Mouse (Mus musculus) limb, embryonic 10.5 days (tissue): ENCODE results near the gene Kcnmb1. TPM values are rescaled to one million over a fixed set of nuclear protein-coding genes. Genes with fewer than 3 reads are reported as not detected.

Experiments used
- DNase-seq: peaks from one replicate; pipeline ENCODE4 v3.0.0-alpha.2; 2017; ENCODE audit warnings: low spot score
- H3K27ac ChIP-seq: fragments of 300-500 bp; sonication (generic); 2 replicates; pipeline ENCODE4 v1.5.1; 2016; ENCODE audit warnings: mild to moderate bottlenecking
- H3K27me3 ChIP-seq: fragments of 300-500 bp; sonication (generic); 2 replicates; pipeline ENCODE4 v1.6.1; 2016; ENCODE audit warnings: low read depth, mild to moderate bottlenecking; ENCODE audit not compliant: poor library complexity, severe bottlenecking
- H3K36me3 ChIP-seq: fragments of 300-500 bp; sonication (generic); 2 replicates; pipeline ENCODE4 v1.6.1; 2016; ENCODE audit warnings: mild to moderate bottlenecking, moderate library complexity
- H3K4me1 ChIP-seq: fragments of 300-500 bp; sonication (generic); 2 replicates; pipeline ENCODE4 v1.6.1; 2016
- H3K4me3 ChIP-seq: fragments of 300-500 bp; sonication (generic); 2 replicates; pipeline ENCODE4 v1.5.1; 2016; ENCODE audit warnings: mild to moderate bottlenecking, moderate library complexity
- H3K9me3 ChIP-seq: fragments of 300-500 bp; sonication (generic); replicated peaks from 2 replicates; pipeline ENCODE4 v1.6.1; 2016; ENCODE audit warnings: mild to moderate bottlenecking
- WGBS: fragments of 180-500 bp; shearing (Covaris S2); methylation state at CpG from one replicate; pipeline ENCODE4 v1.1.7; 2016; 5-methylcytosine and 5-hydroxymethylcytosine counted together
- polyA plus RNA-seq: library from polyadenylated mRNA; unstranded; fragments of >200 nt; fragmentation: Nextera tagmentation; extraction: Ambion mirVana; gene quantifications from 2 replicates; pipeline ENCODE4 v1.2.1, GENCODE M21; 2016

Kcnmb1 gene
- polyA plus RNA-seq, 1 experiment from 2014 or later: 0.10 TPM

DNA sequence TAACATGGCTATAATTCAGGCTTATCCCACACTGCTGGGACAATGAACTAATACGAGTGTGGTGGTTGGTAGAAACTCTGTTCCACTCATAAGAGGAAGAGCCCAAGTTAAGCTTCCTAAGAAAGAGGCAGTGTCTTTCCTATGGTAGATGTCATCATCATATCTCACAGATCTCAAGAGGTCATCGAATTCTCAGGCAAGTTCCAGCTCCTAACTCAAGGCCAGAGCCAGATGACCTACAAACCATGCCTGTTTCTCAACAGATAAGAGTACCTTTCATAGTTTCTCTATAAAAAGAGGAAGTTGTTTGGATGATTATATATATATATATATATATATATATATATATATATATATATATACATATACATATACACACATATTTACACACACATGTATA lies 23.7 kb downstream of the Kcnmb1 start:
- 85% methylated on average over 2 of the region's 2 CpGs for WGBS
- DNase-seq: no peak
- Histone ChIP-seq H3K9me3 (no peaks in the 10 kb centered on the region), H3K27me3 (no peaks in the 10 kb centered on the region), H3K4me3 (no peak overlapping the region), H3K27ac (no peak overlapping the region), H3K36me3 (no peaks in the 10 kb centered on the region), H3K4me1 (peaks cover 2% of the 10 kb centered on the region)

DNA sequence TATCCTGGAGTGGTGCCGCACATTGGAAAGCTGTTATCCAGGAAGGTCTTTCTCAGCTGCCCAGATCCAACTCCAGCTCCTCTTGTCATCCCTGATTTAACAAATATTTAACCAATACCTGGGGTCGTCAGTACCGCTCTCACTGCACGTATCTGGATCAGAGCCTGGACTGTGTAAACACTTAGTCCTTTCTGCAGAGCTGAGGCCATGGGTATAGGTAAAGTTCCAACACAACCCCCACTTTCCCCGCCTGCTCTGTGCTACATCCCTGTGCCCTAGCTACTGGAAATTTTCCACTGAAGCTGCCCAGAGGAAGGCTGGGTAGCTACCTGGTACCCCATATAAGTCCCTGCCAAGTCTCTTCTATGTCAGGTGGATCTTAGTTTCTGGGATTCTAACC lies 27.2 kb downstream of the Kcnmb1 start:
- H3K27me3 ChIP-seq: peaks cover 25% of the 10 kb centered on the region
- no peaks in the 10 kb centered on the region for H3K36me3 ChIP-seq
- peaks cover 14% of the 10 kb centered on the region for H3K4me1 ChIP-seq
- 84% methylated on average over 5 of the region's 5 CpGs for WGBS
- no peak overlapping the region for H3K4me3 ChIP-seq
- no peak overlapping the region for H3K27ac ChIP-seq
- H3K9me3 ChIP-seq: no peaks in the 10 kb centered on the region
- DNase-seq: no peak

DNA sequence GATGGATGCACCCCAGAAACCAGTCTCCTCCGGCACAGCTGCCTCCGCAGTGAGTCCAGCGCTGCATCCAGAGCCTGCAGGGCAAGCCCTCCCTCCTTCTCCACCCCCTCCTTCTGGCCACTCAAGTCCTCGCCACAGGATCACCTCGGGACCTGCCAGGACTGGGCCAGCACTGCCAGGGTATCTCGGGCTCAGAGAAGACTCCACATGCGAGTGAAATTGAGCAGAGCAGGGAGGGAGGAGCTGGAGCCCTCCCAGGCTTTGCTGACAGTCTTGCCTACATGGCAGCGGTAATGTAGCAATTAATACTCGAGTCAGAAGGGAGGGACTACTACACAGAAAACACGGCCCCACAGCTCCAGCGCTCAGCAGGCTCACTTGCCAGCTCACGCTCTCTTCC lies 30.1 kb downstream of the Kcnmb1 start, which contains the start of gene Kcnip1:
Gene Kcnip1, minus strand, starts transcription at position 215 of the 400 bp plus-strand sequence.
- peaks cover 21% of the 10 kb centered on the region for H3K4me1 ChIP-seq
- 28% methylated on average over 12 of the region's 12 CpGs for WGBS
- H3K36me3 ChIP-seq: no peaks in the 10 kb centered on the region
- H3K4me3 ChIP-seq: peak within 1 kb of the TSS; percentile 29
- H3K9me3 ChIP-seq: no peaks in the 10 kb centered on the region
- no peak for DNase-seq
- H3K27me3 ChIP-seq: peaks cover 25% of the 10 kb centered on the region
- peak within 1 kb of the TSS; percentile 42; the same call in 1 of the 2 replicates for H3K27ac ChIP-seq

DNA sequence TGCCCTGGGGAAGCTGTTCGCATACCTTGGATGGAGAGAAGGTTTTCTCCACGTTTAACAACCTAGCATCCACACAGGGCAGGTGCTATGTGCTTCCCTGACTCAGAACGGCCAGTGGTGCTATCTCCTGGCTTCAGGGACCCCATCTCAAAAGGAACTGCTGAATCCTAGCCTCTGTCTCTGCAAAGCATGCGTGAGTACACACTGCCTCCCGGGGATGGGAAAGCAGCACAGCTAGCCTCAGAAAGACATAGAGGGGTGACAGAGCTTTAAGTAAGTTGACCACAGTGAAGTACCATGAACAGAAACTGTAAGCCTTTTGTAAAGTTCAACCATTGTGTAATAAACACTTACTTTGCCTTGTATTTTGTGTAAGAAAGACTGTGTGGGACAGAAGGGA lies 30.7 kb downstream of the Kcnmb1 start:
- no peak for DNase-seq
- H3K27ac ChIP-seq: no peak overlapping the region
- WGBS: 66% methylated on average over 5 of the region's 5 CpGs
- H3K4me3 ChIP-seq: no peak overlapping the region
- H3K4me1 ChIP-seq: peaks cover 21% of the 10 kb centered on the region
- H3K9me3 ChIP-seq: no peaks in the 10 kb centered on the region
- H3K27me3 ChIP-seq: peaks cover 25% of the 10 kb centered on the region
- H3K36me3 ChIP-seq: no peaks in the 10 kb centered on the region

DNA sequence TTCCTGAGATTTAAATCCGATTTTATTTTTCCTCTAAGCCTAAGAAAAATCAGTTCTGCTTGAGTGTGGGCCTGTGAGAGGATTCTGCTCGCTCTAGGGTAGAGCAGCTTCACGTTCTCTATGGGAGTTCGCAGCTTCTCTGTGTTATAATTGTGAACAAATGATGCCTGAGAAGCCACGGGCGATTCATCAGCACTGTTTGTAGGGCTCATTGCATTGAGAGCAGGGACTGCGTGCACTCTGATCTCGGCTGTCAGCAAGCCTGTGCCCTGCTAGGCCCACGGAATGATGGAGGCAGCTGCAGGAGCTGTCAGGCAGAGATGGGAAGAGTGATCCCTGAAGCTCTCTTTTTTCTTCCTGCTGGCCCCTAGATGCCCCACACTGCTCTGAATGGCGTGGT lies 35.4 kb downstream of the Kcnmb1 start:
- 65% methylated on average over 10 of the region's 10 CpGs for WGBS

DNA sequence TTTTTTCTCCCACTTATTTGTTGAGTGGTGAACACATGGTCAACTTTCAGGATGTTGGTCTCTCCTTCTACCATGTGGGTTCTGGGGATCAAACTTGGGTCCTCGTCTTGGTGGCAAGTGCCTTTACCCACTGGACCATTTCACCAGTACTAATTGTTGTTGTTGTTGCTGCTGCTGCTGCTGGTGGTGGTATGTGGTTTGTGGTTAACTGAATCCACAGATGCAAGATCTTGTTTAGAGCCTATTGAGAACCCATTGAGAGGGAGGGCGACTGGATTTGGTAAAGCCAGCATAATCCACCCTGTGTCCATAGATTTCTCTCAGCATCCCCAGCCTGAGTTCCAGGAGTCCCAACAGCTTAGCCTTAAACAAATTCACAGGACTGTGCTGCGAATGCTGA lies 37.6 kb downstream of the Kcnmb1 start:
- 74% methylated on average over 3 of the region's 3 CpGs for WGBS
- no peaks in the 10 kb centered on the region for H3K36me3 ChIP-seq

More for the DNA sequence above, 35.4 kb downstream of the Kcnmb1 start:
- Histone ChIP-seq H3K27ac (no peak overlapping the region), H3K9me3 (no peaks in the 10 kb centered on the region), H3K27me3 (peaks cover 18% of the 10 kb centered on the region), H3K4me3 (no peak overlapping the region), H3K4me1 (peaks cover 10% of the 10 kb centered on the region), H3K36me3 (no peaks in the 10 kb centered on the region)
- DNase-seq: no peak

DNA sequence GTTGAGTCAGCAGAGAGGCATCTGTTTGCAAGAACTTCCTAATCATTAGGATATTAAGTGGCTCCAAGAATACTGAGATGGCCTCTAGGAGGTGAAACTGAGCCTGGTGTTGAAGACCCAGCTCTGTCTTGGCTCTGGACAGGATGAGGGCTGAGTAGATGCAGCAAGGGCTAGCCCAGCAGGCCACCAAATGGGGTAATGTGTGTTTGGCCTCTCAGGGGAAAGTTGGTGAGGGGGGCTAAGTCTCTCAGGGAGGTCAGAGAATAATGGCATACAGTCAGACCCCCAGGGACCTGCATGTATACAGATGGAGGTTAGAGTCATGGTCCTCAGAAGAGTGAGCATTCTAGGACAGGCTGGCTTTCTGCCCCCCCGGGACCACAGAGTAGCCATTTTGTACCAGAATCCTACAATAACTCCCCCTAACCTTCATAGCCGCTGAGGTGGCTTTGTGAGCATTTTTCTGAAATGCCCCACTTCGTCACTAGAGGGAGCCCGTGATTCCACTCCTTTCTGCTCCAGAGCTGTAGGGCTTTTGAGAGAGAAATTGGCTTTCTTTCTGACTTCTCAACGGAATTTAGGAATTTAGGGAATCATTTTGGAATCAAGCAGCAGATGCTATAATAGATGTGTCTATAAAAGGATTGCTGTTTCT lies 39.3 kb downstream of the Kcnmb1 start:
- Histone ChIP-seq H3K27ac (no peak overlapping the region), H3K4me3 (no peak overlapping the region), H3K27me3 (0 out of 2 replicates have a peak, but pooled peaks cover 4% of the 10 kb centered on the region), H3K36me3 (no peaks in the 10 kb centered on the region), H3K4me1 (no peaks in the 10 kb centered on the region), H3K9me3 (no peaks in the 10 kb centered on the region)
- WGBS: 17% methylated on average over 5 of the region's 5 CpGs
- no peak for DNase-seq

More for the DNA sequence above, 37.6 kb downstream of the Kcnmb1 start:
- no peak for DNase-seq
- Histone ChIP-seq H3K27ac (no peak overlapping the region), H3K9me3 (no peaks in the 10 kb centered on the region), H3K4me1 (peaks cover 7% of the 10 kb centered on the region), H3K4me3 (no peak overlapping the region), H3K27me3 (0 out of 2 replicates have a peak, but pooled peaks cover 4% of the 10 kb centered on the region)

DNA sequence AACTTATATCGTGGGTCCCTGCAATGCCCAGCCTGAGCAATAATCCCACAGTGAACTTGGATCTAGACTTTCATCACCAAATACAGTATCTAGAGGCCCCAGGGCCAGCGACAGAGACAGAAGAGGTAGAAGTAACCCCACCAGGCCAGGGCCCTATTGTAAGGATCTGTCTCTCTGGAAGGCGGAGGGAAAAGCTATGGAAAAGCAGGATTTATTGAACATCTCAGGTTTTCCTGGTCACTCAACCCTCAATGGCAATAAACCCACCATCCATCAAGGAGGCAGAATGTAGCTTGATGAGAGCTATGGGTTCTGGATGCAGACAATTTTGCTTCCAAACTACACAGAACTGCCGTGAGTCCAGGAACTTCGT lies 39.8 kb downstream of the Kcnmb1 start:
- 83% methylated on average over 5 of the region's 5 CpGs for WGBS
- DNase-seq: no peak
- Histone ChIP-seq H3K4me3 (no peak overlapping the region), H3K27ac (no peak overlapping the region), H3K36me3 (no peaks in the 10 kb centered on the region), H3K4me1 (no peaks in the 10 kb centered on the region), H3K9me3 (no peaks in the 10 kb centered on the region), H3K27me3 (0 out of 2 replicates have a peak, but pooled peaks cover 4% of the 10 kb centered on the region)

DNA sequence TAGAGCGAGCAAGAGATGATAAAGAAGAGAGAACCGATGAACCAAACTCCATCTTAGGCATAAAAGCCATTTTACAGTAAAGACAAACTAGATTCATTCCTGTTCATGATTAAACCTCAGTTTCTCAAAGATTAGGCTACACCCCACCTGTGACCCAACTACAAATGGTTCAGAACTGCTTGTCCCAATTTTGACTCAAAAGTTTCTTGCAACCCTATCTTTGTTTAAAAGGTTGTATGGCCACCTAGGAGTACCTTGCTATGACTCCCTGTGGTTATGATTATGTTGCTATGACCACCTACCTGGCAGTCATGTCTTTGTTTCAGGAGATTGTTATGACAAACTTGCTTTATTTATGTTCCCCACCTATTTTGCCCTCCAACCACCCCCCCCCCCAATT lies 44.8 kb downstream of the Kcnmb1 start:
- Histone ChIP-seq H3K27ac (no peak overlapping the region), H3K4me1 (peaks cover 13% of the 10 kb centered on the region; the same call in 1 of the 2 replicates), H3K27me3 (no peaks in the 10 kb centered on the region), H3K9me3 (no peaks in the 10 kb centered on the region), H3K4me3 (no peak overlapping the region), H3K36me3 (no peaks in the 10 kb centered on the region)
- 100% methylated on average over 2 of the region's 2 CpGs for WGBS
- DNase-seq: no peak

DNA sequence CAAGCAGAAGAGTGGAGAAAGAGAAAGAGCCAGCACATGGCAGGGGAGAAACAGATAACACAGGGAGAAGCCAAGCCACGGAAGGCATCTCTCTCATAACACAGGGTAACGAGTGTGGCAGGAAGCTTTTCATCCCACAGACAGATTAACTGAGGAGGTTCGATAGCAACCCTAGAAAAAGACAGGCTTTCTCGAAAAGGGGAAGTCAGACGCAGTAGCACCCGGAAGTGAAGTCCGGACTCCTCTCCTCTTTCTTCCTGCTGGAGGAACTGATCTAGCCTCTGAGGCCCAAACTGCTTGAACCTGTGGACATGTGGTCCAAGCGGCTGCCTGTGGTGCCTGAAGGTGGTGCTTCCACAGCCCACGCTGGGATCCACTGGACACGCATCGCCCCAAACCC lies 45.4 kb downstream of the Kcnmb1 start:
- Histone ChIP-seq H3K27ac (peak overlapping the region; percentile 77), H3K4me3 (no peak overlapping the region), H3K27me3 (no peaks in the 10 kb centered on the region), H3K4me1 (peaks cover 13% of the 10 kb centered on the region; the same call in 1 of the 2 replicates), H3K36me3 (no peaks in the 10 kb centered on the region), H3K9me3 (no peaks in the 10 kb centered on the region)
- DNase-seq: no peak
- WGBS: 86% methylated on average over 11 of the region's 11 CpGs

DNA sequence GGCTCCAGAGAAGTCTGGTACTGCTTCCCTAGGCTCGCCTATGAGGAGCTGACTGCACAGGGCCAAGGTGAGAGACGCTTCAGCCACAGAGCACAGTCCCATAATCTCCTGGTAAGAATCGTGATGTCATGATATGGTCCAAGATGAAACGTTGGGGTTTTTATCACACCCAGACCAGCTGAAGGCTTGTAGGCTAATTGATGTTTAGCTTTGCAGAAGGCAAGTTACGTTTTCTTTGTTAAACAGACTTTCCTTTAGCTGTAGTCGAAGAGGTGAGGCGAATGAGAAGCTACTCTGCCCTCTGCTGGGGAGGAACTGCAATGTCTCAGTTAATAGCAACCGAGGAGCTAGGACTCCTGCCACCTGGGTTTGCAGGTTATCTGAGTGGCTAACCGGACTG lies 45.9 kb downstream of the Kcnmb1 start:
- Histone ChIP-seq H3K4me3 (no peak overlapping the region), H3K36me3 (no peaks in the 10 kb centered on the region), H3K9me3 (no peaks in the 10 kb centered on the region), H3K27ac (peak overlapping the region; percentile 77), H3K27me3 (no peaks in the 10 kb centered on the region), H3K4me1 (peaks cover 13% of the 10 kb centered on the region; the same call in 1 of the 2 replicates)
- DNase-seq: peak; percentile 70
- WGBS: 47% methylated on average over 9 of the region's 9 CpGs

DNA sequence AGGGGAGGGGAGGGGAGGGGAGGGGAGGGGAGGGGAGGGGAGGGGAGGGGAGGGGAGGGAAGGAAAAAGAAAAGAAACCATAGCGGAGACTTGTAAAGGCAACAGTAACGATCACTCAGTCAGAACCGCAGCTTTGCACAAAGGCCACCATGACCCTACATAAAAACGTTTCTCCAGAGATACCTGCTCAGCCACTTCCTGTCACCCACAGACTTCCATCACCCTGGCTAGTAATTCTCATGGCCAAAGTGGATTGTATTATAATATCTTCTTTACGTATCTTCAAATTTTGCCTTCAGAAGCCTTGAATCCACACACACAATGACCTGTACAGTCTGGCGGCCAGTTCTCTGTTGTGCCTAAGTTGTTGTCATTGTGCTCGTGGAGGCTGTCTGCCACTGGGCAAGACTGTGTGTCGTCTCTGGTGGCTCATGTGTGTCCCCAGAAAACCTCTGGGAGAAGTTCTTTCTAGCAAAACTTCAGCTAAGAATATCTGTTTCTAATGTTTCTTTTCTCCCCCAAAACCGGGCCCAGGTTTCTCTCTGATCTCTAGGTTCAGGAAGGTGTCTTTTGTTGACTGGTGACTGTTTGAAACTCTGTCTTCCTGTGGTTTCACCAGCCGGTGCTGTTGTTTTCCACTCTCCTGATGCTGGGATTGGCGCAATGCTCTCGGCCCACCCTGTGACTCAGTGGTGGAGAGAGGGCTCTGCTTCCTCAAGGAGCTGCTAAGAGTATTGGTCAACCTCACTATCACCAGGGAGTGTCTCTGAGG lies 46.7 kb downstream of the Kcnmb1 start:
- Histone ChIP-seq H3K36me3 (no peaks in the 10 kb centered on the region), H3K27ac (0 out of 2 replicates have a peak overlapping the region, but pooled peaks have one; percentile 53), H3K27me3 (no peaks in the 10 kb centered on the region), H3K4me3 (no peak overlapping the region), H3K9me3 (no peaks in the 10 kb centered on the region), H3K4me1 (peaks cover 13% of the 10 kb centered on the region; the same call in 1 of the 2 replicates)
- WGBS: 85% methylated on average over 12 of the region's 12 CpGs
- no peak for DNase-seq
